27 mouse cellular contexts compared by ENCODE assay signal in genomic region chr9:78903211-78903610, GRCm38 (mm10).
DNase-seq lines count a peak whose midpoint lies in the region; ATAC-seq and TF ChIP-seq lines count a peak whose summit lies in the region.
"Had no signal": no experiment of that assay in that cellular context is flagged by ENCODE, and none has a peak within 500 bp of the region (broad histone marks: within the 10 kb centered on the region; RNA-seq: fewer than 3 reads in every experiment).

No protein-coding gene starts in this region.

- TF ChIP-seq CTCF in kidney, postnatal 0 days (IDR thresholded peaks at IDR 0.05; ENCODE audit: low read depth): no peak

- H3K4me3 ChIP-seq in kidney, postnatal 0 days (replicated peaks; ENCODE audit: low read depth, low read length): no peak overlapping the region
- H3K4me3 ChIP-seq in kidney, embryonic 15.5 days (replicated peaks): no peak overlapping the region
- no peak overlapping the region for H3K4me3 ChIP-seq in liver, embryonic 12.5 days
- H3K4me3 ChIP-seq in limb, embryonic 13.5 days: no peak overlapping the region
- H3K4me3 ChIP-seq in limb, embryonic 15.5 days: no peak overlapping the region
- H3K4me3 ChIP-seq: embryonic facial prominence, embryonic 12.5 days; erythroblast, embryonic 14.5 days; forebrain, embryonic 12.5 days; forebrain, embryonic 15.5 days; heart, adult 2 months; heart, embryonic 10.5 days; heart, embryonic 13.5 days had no signal

- no peak for ATAC-seq in kidney, postnatal 0 days (replicated peaks; ENCODE audit: low FRiP score, low read depth)
- no peak for ATAC-seq in kidney, embryonic 15.5 days (replicated peaks; ENCODE audit: low FRiP score)
- ATAC-seq in liver, embryonic 12.5 days: no peak
- ATAC-seq in limb, embryonic 13.5 days (ENCODE audit: low FRiP score, low read depth): peak; percentile 69
- peak; percentile 65; the same call in 1 of the 2 replicates for ATAC-seq in limb, embryonic 15.5 days (ENCODE audit: insufficient number of reproducible peaks, low FRiP score, low TSS enrichment, low read depth)
- ATAC-seq: forebrain, embryonic 15.5 days; Patski had no signal

- no peak overlapping the region for H3K4me2 ChIP-seq in kidney, postnatal 0 days (ENCODE audit: low read length)
- H3K4me2 ChIP-seq in kidney, embryonic 15.5 days: no peak overlapping the region
- H3K4me2 ChIP-seq in liver, embryonic 12.5 days: no peak overlapping the region
- peak overlapping the region; percentile 21; the same call in 1 of the 2 replicates for H3K4me2 ChIP-seq in limb, embryonic 13.5 days (replicated peaks)
- no peak overlapping the region for H3K4me2 ChIP-seq in limb, embryonic 15.5 days
- H3K4me2 ChIP-seq: embryonic facial prominence, embryonic 12.5 days; forebrain, embryonic 12.5 days; forebrain, embryonic 15.5 days; heart, embryonic 13.5 days; hindbrain, embryonic 14.5 days had no signal

- WGBS in kidney, postnatal 0 days: 33% methylated on average over 9 of the region's 9 CpGs
- WGBS in kidney, embryonic 15.5 days: 38% methylated on average over 9 of the region's 9 CpGs
- 76% methylated on average over 9 of the region's 9 CpGs for WGBS in liver, embryonic 12.5 days (ENCODE audit: insufficient replicate concordance)
- 51% methylated on average over 9 of the region's 9 CpGs for WGBS in limb, embryonic 13.5 days
- 40% methylated on average over 9 of the region's 9 CpGs for WGBS in limb, embryonic 15.5 days

- DNase-seq in kidney, postnatal 0 days (ENCODE audit: low spot score): peak; percentile 18
- peak; percentile 2 for DNase-seq in liver
- no peak for DNase-seq in spleen, postnatal 10 days (ENCODE audit: low spot score in 2 of 2)
- DNase-seq: adrenal gland, postnatal 10 days; adrenal gland, postnatal 36 days; B cell, adult 2 months; cerebellum, adult 18-20 months; cerebellum, adult 9-10 months; cerebellum, postnatal 14 days; gastrocnemius, postnatal 25 days; heart, adult 2 months; heart, postnatal 14 days; heart, postnatal 4 days had no signal

- no peaks in the 10 kb centered on the region for H3K27me3 ChIP-seq in kidney, postnatal 0 days (ENCODE audit: insufficient read depth, low read length)
- no peaks in the 10 kb centered on the region for H3K27me3 ChIP-seq in kidney, embryonic 15.5 days
- no peaks in the 10 kb centered on the region for H3K27me3 ChIP-seq in liver, embryonic 12.5 days (replicated peaks)
- no peaks in the 10 kb centered on the region for H3K27me3 ChIP-seq in limb, embryonic 13.5 days
- no peaks in the 10 kb centered on the region for H3K27me3 ChIP-seq in limb, embryonic 15.5 days
- H3K27me3 ChIP-seq: CH12.LX; embryonic facial prominence, embryonic 12.5 days; forebrain, embryonic 12.5 days; forebrain, embryonic 15.5 days; heart, embryonic 13.5 days had no signal

- H3K36me3 ChIP-seq in kidney, postnatal 0 days (ENCODE audit: insufficient read depth, low read length): no peaks in the 10 kb centered on the region
- H3K36me3 ChIP-seq in kidney, embryonic 15.5 days: no peaks in the 10 kb centered on the region
- H3K36me3 ChIP-seq in liver, embryonic 12.5 days: no peaks in the 10 kb centered on the region
- H3K36me3 ChIP-seq in limb, embryonic 13.5 days: no peaks in the 10 kb centered on the region
- no peaks in the 10 kb centered on the region for H3K36me3 ChIP-seq in limb, embryonic 15.5 days
- H3K36me3 ChIP-seq: embryonic facial prominence, embryonic 12.5 days; forebrain, embryonic 12.5 days; forebrain, embryonic 15.5 days; G1E; heart, embryonic 10.5 days; heart, embryonic 13.5 days had no signal

- no peaks in the 10 kb centered on the region for H3K4me1 ChIP-seq in kidney, postnatal 0 days (replicated peaks; ENCODE audit: insufficient read depth, low read length)
- H3K4me1 ChIP-seq in kidney, embryonic 15.5 days: no peaks in the 10 kb centered on the region
- H3K4me1 ChIP-seq in liver, embryonic 12.5 days: no peaks in the 10 kb centered on the region
- peaks cover 11% of the 10 kb centered on the region for H3K4me1 ChIP-seq in limb, embryonic 13.5 days
- H3K4me1 ChIP-seq in limb, embryonic 15.5 days: no peaks in the 10 kb centered on the region
- H3K4me1 ChIP-seq: embryonic facial prominence, embryonic 12.5 days; forebrain, embryonic 12.5 days; forebrain, embryonic 15.5 days; heart, embryonic 10.5 days; heart, embryonic 13.5 days had no signal

- no peak overlapping the region for H3K9ac ChIP-seq in kidney, postnatal 0 days (ENCODE audit: low read depth, low read length)
- H3K9ac ChIP-seq in kidney, embryonic 15.5 days: no peak overlapping the region
- H3K9ac ChIP-seq in liver, embryonic 12.5 days: no peak overlapping the region
- H3K9ac ChIP-seq in limb, embryonic 13.5 days: no peak overlapping the region
- no peak overlapping the region for H3K9ac ChIP-seq in limb, embryonic 15.5 days
- H3K9ac ChIP-seq: embryonic facial prominence, embryonic 12.5 days; forebrain, embryonic 12.5 days; forebrain, embryonic 15.5 days; heart, embryonic 13.5 days; hindbrain, embryonic 14.5 days had no signal

- no peak overlapping the region for H3K27ac ChIP-seq in kidney, postnatal 0 days
- no peak overlapping the region for H3K27ac ChIP-seq in kidney, embryonic 15.5 days
- H3K27ac ChIP-seq in liver, embryonic 12.5 days: no peak overlapping the region
- 0 out of 2 replicates have a peak overlapping the region, but pooled peaks have one; percentile 15 for H3K27ac ChIP-seq in limb, embryonic 13.5 days
- peak overlapping the region; percentile 47; the same call in 1 of the 2 replicates for H3K27ac ChIP-seq in limb, embryonic 15.5 days
- H3K27ac ChIP-seq: embryonic facial prominence, embryonic 12.5 days; forebrain, embryonic 12.5 days; forebrain, embryonic 15.5 days; heart, adult 2 months; heart, embryonic 10.5 days; heart, embryonic 13.5 days; hindbrain, embryonic 14.5 days had no signal

- H3K9me3 ChIP-seq in kidney, postnatal 0 days (replicated peaks; ENCODE audit: low read length): no peaks in the 10 kb centered on the region
- no peaks in the 10 kb centered on the region for H3K9me3 ChIP-seq in kidney, embryonic 15.5 days (replicated peaks)
- no peaks in the 10 kb centered on the region for H3K9me3 ChIP-seq in liver, embryonic 12.5 days (replicated peaks)
- no peaks in the 10 kb centered on the region for H3K9me3 ChIP-seq in limb, embryonic 13.5 days
- no peaks in the 10 kb centered on the region for H3K9me3 ChIP-seq in limb, embryonic 15.5 days
- H3K9me3 ChIP-seq: embryonic facial prominence, embryonic 12.5 days; forebrain, embryonic 12.5 days; forebrain, embryonic 15.5 days; G1E; heart, embryonic 10.5 days; heart, embryonic 13.5 days had no signal

Comparison
In these comparisons a context has a peak if more than half of its experiments do, and no peak if none do; other contexts are left out.
1. ATAC-seq: peak in limb, embryonic 13.5 days (single experiment) and limb, embryonic 15.5 days (single experiment); none in kidney, postnatal 0 days (single experiment), kidney, embryonic 15.5 days (single experiment) and liver, embryonic 12.5 days (single experiment).
2. DNase-seq: peak in kidney, postnatal 0 days (single experiment) and liver (single experiment); none in spleen, postnatal 10 days (0 of 2).
3. H3K27ac ChIP-seq: peak in limb, embryonic 13.5 days (single experiment) and limb, embryonic 15.5 days (single experiment); none in kidney, postnatal 0 days (single experiment), kidney, embryonic 15.5 days (single experiment) and liver, embryonic 12.5 days (single experiment).